Mouse (Mus musculus) limb, embryonic 14.5 days (tissue): ENCODE results near the gene Olfr448. TPM values are rescaled to one million over a fixed set of nuclear protein-coding genes. Genes with fewer than 3 reads are reported as not detected.

Experiments used
- ATAC-seq: fragments of 200-750 bp; cut with Nextera tagmentation; 2 replicates; pipeline ENCODE4 v1.8.0; 2017; ENCODE audit warnings: low read depth, moderate number of reproducible peaks, moderate TSS enrichment; ENCODE audit not compliant: low FRiP score
- DNase-seq: peaks from one replicate; pipeline ENCODE4 v3.0.0-alpha.2; 2015; ENCODE audit warnings: low spot score
- H3K27ac ChIP-seq: fragments of 300-500 bp; sonication (generic); replicated peaks from 2 replicates; pipeline ENCODE4 v1.5.1; 2014; ENCODE audit warnings: low read depth, mild to moderate bottlenecking, low read length, moderate library complexity, mixed read lengths
- H3K27me3 ChIP-seq: fragments of 300-500 bp; sonication (generic); 2 replicates; pipeline ENCODE4 v1.6.1; 2014; ENCODE audit warnings: low read length, mixed read lengths; ENCODE audit not compliant: control insufficient read depth, insufficient read depth
- H3K36me3 ChIP-seq: fragments of 300-500 bp; sonication (generic); 2 replicates; pipeline ENCODE4 v1.6.1; 2014; ENCODE audit warnings: mild to moderate bottlenecking, low read length, moderate library complexity, mixed read lengths; ENCODE audit not compliant: control insufficient read depth, insufficient read depth
- H3K4me1 ChIP-seq: fragments of 300-500 bp; sonication (generic); 2 replicates; pipeline ENCODE4 v1.6.1; 2014; ENCODE audit warnings: antibody characterized with exemption, low read length, mixed read lengths; ENCODE audit not compliant: control insufficient read depth, insufficient read depth
- H3K4me2 ChIP-seq: fragments of 300-500 bp; sonication (generic); replicated peaks from 2 replicates; pipeline ENCODE4 v1.6.1; 2014; ENCODE audit warnings: low read depth, mild to moderate bottlenecking, low read length, moderate library complexity; ENCODE audit not compliant: severe bottlenecking
- H3K4me3 ChIP-seq: fragments of 300-500 bp; sonication (generic); replicated peaks from 2 replicates; pipeline ENCODE4 v1.5.1; 2014; ENCODE audit warnings: low read length
- H3K9ac ChIP-seq: fragments of 300-500 bp; sonication (generic); 2 replicates; pipeline ENCODE4 v1.6.1; 2014; ENCODE audit warnings: mild to moderate bottlenecking, low read depth, low read length, moderate library complexity; ENCODE audit not compliant: severe bottlenecking
- H3K9me3 ChIP-seq: fragments of 300-500 bp; sonication (generic); 2 replicates; pipeline ENCODE4 v1.6.1; 2016; ENCODE audit warnings: low read length; ENCODE audit not compliant: control insufficient read depth
- POLR2A ChIP-seq: fragments of 200-500 bp; IDR thresholded peaks from 2 replicates; pipeline ENCODE4 v1.8.0; 2012; ENCODE audit warnings: inconsistent platforms, mild to moderate bottlenecking, moderate library complexity, borderline replicate concordance; ENCODE audit not compliant: insufficient read depth, insufficient read length; ENCODE audit errors: extremely low read depth
- WGBS: fragments of 180-500 bp; shearing (Covaris S2); extraction: QIAGEN DNeasy Blood & Tissue Kit; methylation state at CpG from one replicate; pipeline ENCODE4 v1.1.7; 2014; 5-methylcytosine and 5-hydroxymethylcytosine counted together
- polyA plus RNA-seq, 2 experiments: library from polyadenylated mRNA; depleted of rRNA in 1 of 2; stranded (reverse) in 1 of 2; unstranded in 1 of 2; fragments of >200 nt; fragmentation: Nextera tagmentation in 1 of 2; extraction: Ambion mirVana in 1 of 2; gene quantifications; 2 replicates each; pipeline versions ENCODE4 v1.2.1 to v1.2.3; 2012 to 2014

Olfr448 gene
- polyA plus RNA-seq, 2 experiments: not detected

DNA sequence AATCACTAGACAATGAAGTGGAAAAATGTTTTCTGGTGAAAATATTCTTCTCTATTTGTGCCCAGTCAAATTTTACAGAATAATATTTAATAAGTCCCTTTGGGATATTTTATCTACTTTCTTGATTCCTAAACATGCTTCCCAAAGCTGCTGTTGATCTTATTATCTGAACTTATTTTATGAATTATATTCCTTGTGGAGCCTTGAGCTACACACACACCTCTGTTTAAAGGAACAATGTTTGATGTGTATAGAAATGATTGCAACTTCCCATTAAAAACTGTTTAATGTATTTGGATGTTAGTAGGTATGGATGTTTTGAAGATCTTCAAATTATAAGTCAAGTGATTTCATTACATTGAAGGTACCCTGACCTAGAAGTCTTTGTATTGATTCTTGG, 18.3 kb downstream of the Olfr448 start, which contains the start of gene Olfr447:
Gene Olfr447 (plus strand): TSS at position 301 of the 400 bp plus-strand sequence.
- H3K4me2 ChIP-seq: no peak within 1 kb of the TSS
- no peaks in the 10 kb centered on the region for H3K27me3 ChIP-seq
- no peak within 1 kb of the TSS for H3K4me3 ChIP-seq
- H3K9ac ChIP-seq: no peak within 1 kb of the TSS
- ATAC-seq: no peak
- no peaks in the 10 kb centered on the region for H3K36me3 ChIP-seq
- DNase-seq: no peak
- H3K27ac ChIP-seq: no peak within 1 kb of the TSS
- TF ChIP-seq POLR2A: no peak
- H3K4me1 ChIP-seq: no peaks in the 10 kb centered on the region
- no peaks in the 10 kb centered on the region for H3K9me3 ChIP-seq

DNA sequence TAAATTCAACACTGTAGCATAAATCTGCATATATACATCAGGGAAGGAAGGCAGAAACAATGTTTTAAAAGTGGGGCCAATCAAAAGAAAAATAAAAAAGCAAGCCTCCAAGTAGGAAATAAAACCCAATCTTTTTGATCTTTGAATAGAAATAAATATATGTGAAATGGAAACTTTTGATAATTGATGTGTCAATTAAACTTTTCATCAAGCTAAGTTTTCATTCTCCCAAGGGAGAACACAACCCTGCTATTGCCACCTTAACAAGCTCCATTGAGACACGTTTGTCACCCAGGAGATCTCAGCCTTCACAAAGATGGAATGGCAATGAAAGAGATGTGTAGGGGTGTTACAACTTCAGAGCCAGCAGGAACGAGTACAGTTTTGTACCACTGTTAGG, 30.8 kb downstream of the Olfr448 start, which contains the start of gene Olfr446:
Gene Olfr446 (plus strand): TSS at position 301 of the 400 bp plus-strand sequence.
- H3K27ac ChIP-seq: no peak within 1 kb of the TSS
- H3K9me3 ChIP-seq: no peaks in the 10 kb centered on the region
- ATAC-seq: no peak
- 62% methylated on average over 2 of the region's 2 CpGs for WGBS
- no peak within 1 kb of the TSS for H3K4me2 ChIP-seq
- no peaks in the 10 kb centered on the region for H3K36me3 ChIP-seq
- DNase-seq: no peak
- H3K27me3 ChIP-seq: no peaks in the 10 kb centered on the region
- H3K4me1 ChIP-seq: no peaks in the 10 kb centered on the region
- H3K9ac ChIP-seq: no peak within 1 kb of the TSS
- TF ChIP-seq POLR2A: no peak
- H3K4me3 ChIP-seq: no peak within 1 kb of the TSS

Other genes with a start within 250 kb of the Olfr448 start
- 3.9 and 4.3 TPM in 2 replicates for gene Tcaf2, start 245.2 kb upstream of the Olfr448 start, polyA plus RNA-seq (2012; rRNA removed)
- gene Tcaf2, start 245.2 kb upstream of the Olfr448 start, polyA plus RNA-seq (2014; fragmentation: Nextera tagmentation; extraction: Ambion mirVana): 2.3 and 2.6 TPM in 2 replicates
- 58.7 and 64.1 TPM in 2 replicates for gene Tcaf1, start 180.4 kb upstream of the Olfr448 start, polyA plus RNA-seq (2012; rRNA removed)
- 63.5 and 70.6 TPM in 2 replicates for gene Tcaf1, start 180.4 kb upstream of the Olfr448 start, polyA plus RNA-seq (2014; fragmentation: Nextera tagmentation; extraction: Ambion mirVana)
- gene Olfr453, start 151.1 kb upstream of the Olfr448 start, polyA plus RNA-seq (2012; rRNA removed): not detected in 2 replicates
- gene Olfr453, start 151.1 kb upstream of the Olfr448 start, polyA plus RNA-seq (2014; fragmentation: Nextera tagmentation; extraction: Ambion mirVana): not detected in 2 replicates
- not detected in 2 replicates for gene Olfr38, start 134.0 kb upstream of the Olfr448 start, polyA plus RNA-seq (2012; rRNA removed)
- gene Olfr38, start 134.0 kb upstream of the Olfr448 start, polyA plus RNA-seq (2014; fragmentation: Nextera tagmentation; extraction: Ambion mirVana): not detected in 2 replicates
- gene Olfr452, start 105.3 kb upstream of the Olfr448 start, polyA plus RNA-seq (2012; rRNA removed): not detected in 2 replicates
- not detected in 2 replicates for gene Olfr452, start 105.3 kb upstream of the Olfr448 start, polyA plus RNA-seq (2014; fragmentation: Nextera tagmentation; extraction: Ambion mirVana)
- gene Olfr450, start 78.5 kb upstream of the Olfr448 start, polyA plus RNA-seq (2012; rRNA removed): not detected in 2 replicates
- gene Olfr450, start 78.5 kb upstream of the Olfr448 start, polyA plus RNA-seq (2014; fragmentation: Nextera tagmentation; extraction: Ambion mirVana): not detected in 2 replicates
- not detected in 2 replicates for gene Olfr449, start 56.1 kb upstream of the Olfr448 start, polyA plus RNA-seq (2012; rRNA removed)
- gene Olfr449, start 56.1 kb upstream of the Olfr448 start, polyA plus RNA-seq (2014; fragmentation: Nextera tagmentation; extraction: Ambion mirVana): not detected in 2 replicates
- gene Olfr447, start 18.4 kb downstream of the Olfr448 start, polyA plus RNA-seq (2012; rRNA removed): not detected in 2 replicates
- gene Olfr447, start 18.4 kb downstream of the Olfr448 start, polyA plus RNA-seq (2014; fragmentation: Nextera tagmentation; extraction: Ambion mirVana): not detected in 2 replicates
- not detected in 2 replicates for gene Olfr446, start 30.9 kb downstream of the Olfr448 start, polyA plus RNA-seq (2012; rRNA removed)
- not detected in 2 replicates for gene Olfr446, start 30.9 kb downstream of the Olfr448 start, polyA plus RNA-seq (2014; fragmentation: Nextera tagmentation; extraction: Ambion mirVana)
- not detected in 2 replicates for gene Olfr444, start 58.6 kb downstream of the Olfr448 start, polyA plus RNA-seq (2012; rRNA removed)
- gene Olfr444, start 58.6 kb downstream of the Olfr448 start, polyA plus RNA-seq (2014; fragmentation: Nextera tagmentation; extraction: Ambion mirVana): not detected in 2 replicates
- not detected in 2 replicates for gene Olfr441, start 215.9 kb downstream of the Olfr448 start, polyA plus RNA-seq (2012; rRNA removed)
- gene Olfr441, start 215.9 kb downstream of the Olfr448 start, polyA plus RNA-seq (2014; fragmentation: Nextera tagmentation; extraction: Ambion mirVana): not detected in 2 replicates